Mouse (Mus musculus) liver, embryonic 14.5 days (tissue): ENCODE results near the gene Wfs1. TPM values are rescaled to one million over a fixed set of nuclear protein-coding genes. Genes with fewer than 3 reads are reported as not detected.

Experiments used
- ATAC-seq: fragments of 200-750 bp; cut with Nextera tagmentation; 2 replicates; pipeline ENCODE4 v1.8.0; 2017; ENCODE audit warnings: moderate number of reproducible peaks, mild to moderate bottlenecking, moderate library complexity; ENCODE audit not compliant: insufficient read depth
- DNase-seq, 3 experiments: peaks; one replicate each; pipeline ENCODE4 v3.0.0-alpha.2; 2012 to 2013; ENCODE audit warnings: low read depth in 3 of 3, low spot score in 3 of 3
- H3K27ac ChIP-seq: fragments of 300-500 bp; sonication (generic); 2 replicates; pipeline ENCODE4 v1.5.1; 2014; ENCODE audit warnings: moderate library complexity, mild to moderate bottlenecking, control low read depth, inconsistent platforms
- H3K27me3 ChIP-seq: fragments of 300-500 bp; sonication (generic); 2 replicates; pipeline ENCODE4 v1.6.1; 2014; ENCODE audit warnings: mild to moderate bottlenecking, low read length, moderate library complexity; ENCODE audit not compliant: control insufficient read depth, insufficient read depth
- H3K36me3 ChIP-seq: fragments of 300-500 bp; sonication (generic); replicated peaks from 2 replicates; pipeline ENCODE4 v1.6.1; 2014; ENCODE audit warnings: low read depth; ENCODE audit not compliant: control insufficient read depth, insufficient read depth
- H3K4me1 ChIP-seq, 2 experiments: fragments of 200-500 bp in 1 of 2; fragments of 300-500 bp in 1 of 2; sonication (generic) in 1 of 2; replicated peaks; 2 replicates each; pipeline ENCODE4 v1.6.1; 2012 to 2014; ENCODE audit warnings: antibody characterized with exemption in 1 of 2, inconsistent platforms in 1 of 2, low read length in 1 of 2; ENCODE audit not compliant: control insufficient read depth in 2 of 2, insufficient read depth in 2 of 2
- H3K4me2 ChIP-seq: fragments of 300-500 bp; sonication (generic); 2 replicates; pipeline ENCODE4 v1.6.1; 2014; ENCODE audit warnings: low read depth, mild to moderate bottlenecking, control low read depth, moderate library complexity
- H3K4me3 ChIP-seq, 2 experiments: fragments of 200-500 bp in 1 of 2; fragments of 300-500 bp in 1 of 2; sonication (generic) in 1 of 2; 2 replicates each; pipeline ENCODE4 v1.5.1; 2012 to 2014; ENCODE audit warnings: low read depth in 2 of 2, low read length in 2 of 2, mild to moderate bottlenecking in 2 of 2, control low read depth in 1 of 2, inconsistent platforms in 1 of 2, moderate library complexity in 1 of 2; ENCODE audit not compliant: insufficient read depth in 1 of 2
- H3K9ac ChIP-seq: fragments of 300-500 bp; sonication (generic); replicated peaks from 2 replicates; pipeline ENCODE4 v1.6.1; 2014; ENCODE audit warnings: mild to moderate bottlenecking, control low read depth, moderate library complexity
- H3K9me3 ChIP-seq: fragments of 300-500 bp; sonication (generic); 2 replicates; pipeline ENCODE4 v1.6.1; 2016; ENCODE audit warnings: low read length, mixed read lengths; ENCODE audit not compliant: control insufficient read depth
- CTCF ChIP-seq: IDR thresholded peaks from 2 replicates; pipeline ENCODE4 v1.5.1; 2016; ENCODE audit warnings: antibody characterized with exemption, low read depth, control low read depth
- EP300 ChIP-seq: IDR thresholded peaks from 2 replicates; pipeline ENCODE4 v1.6.1; 2016; ENCODE audit warnings: antibody characterized with exemption, low read depth
- WGBS: fragments of 180-500 bp; shearing (Covaris S2); extraction: QIAGEN DNeasy Blood & Tissue Kit; methylation state at CpG from one replicate; pipeline ENCODE4 v1.1.7; 2014; ENCODE audit not compliant: insufficient replicate concordance; 5-methylcytosine and 5-hydroxymethylcytosine counted together
- polyA plus RNA-seq, 2 experiments: library from polyadenylated mRNA; depleted of rRNA in 1 of 2; stranded (reverse) in 1 of 2; unstranded in 1 of 2; fragments of >200 nt; fragmentation: Nextera tagmentation in 1 of 2; extraction: Ambion mirVana in 1 of 2; gene quantifications; 2 replicates each; pipeline versions ENCODE4 v1.2.1 to v1.2.3; 2012 to 2014

Wfs1 gene
- polyA plus RNA-seq, 2 experiments: 0.72 to 0.84 TPM

GRCm38 (mm10) chr5:36917245-36917644, 71.8 kb downstream of the Wfs1 start:
- no peaks in the 10 kb centered on the region for H3K36me3 ChIP-seq
- H3K9ac ChIP-seq: no peak overlapping the region
- no peaks in the 10 kb centered on the region for H3K9me3 ChIP-seq
- H3K4me1 ChIP-seq: no peaks in the 10 kb centered on the region
- no peak overlapping the region for H3K27ac ChIP-seq
- H3K4me3 ChIP-seq: no peak overlapping the region
- H3K27me3 ChIP-seq: no peaks in the 10 kb centered on the region
- TF ChIP-seq EP300: no peak
- no peak for TF ChIP-seq CTCF
- ATAC-seq (no peak), DNase-seq (no peak)
- 48% methylated on average over 4 of the region's 4 CpGs for WGBS
- no peak overlapping the region for H3K4me2 ChIP-seq

DNA sequence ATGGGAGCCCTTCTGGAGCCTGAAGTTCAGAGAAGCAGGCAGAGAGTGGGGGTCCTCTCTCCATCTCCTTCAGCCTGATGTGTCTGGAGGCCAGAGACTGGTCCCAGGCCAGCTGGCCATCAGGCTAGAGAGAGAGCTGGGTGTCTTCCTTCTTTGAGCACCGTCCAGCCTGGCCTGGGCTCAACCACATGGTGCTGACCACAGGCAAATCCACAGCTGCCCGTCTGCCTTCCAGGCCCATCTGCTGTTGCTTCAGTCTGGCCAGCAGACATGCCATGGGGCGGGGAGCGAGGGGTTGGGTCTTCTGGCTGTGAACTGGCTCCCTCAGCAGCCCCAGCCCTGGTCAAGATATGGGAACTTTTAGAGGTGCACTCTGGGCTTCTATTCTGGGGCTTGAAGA, 72.4 kb downstream of the Wfs1 start:
- DNase-seq: no peak
- Histone ChIP-seq H3K36me3 (no peaks in the 10 kb centered on the region), H3K9me3 (no peaks in the 10 kb centered on the region), H3K9ac (no peak overlapping the region), H3K4me2 (no peak overlapping the region), H3K27ac (no peak overlapping the region), H3K4me3 (no peak overlapping the region), H3K27me3 (no peaks in the 10 kb centered on the region), H3K4me1 (no peaks in the 10 kb centered on the region)
- 42% methylated on average over 4 of the region's 4 CpGs for WGBS
- TF ChIP-seq CTCF (no peak), EP300 (no peak)
- no peak for ATAC-seq

Other genes with a start within 250 kb of the Wfs1 start
- gene Bloc1s4, start 240.6 kb downstream of the Wfs1 start, polyA plus RNA-seq (2012; rRNA removed): 10.6 and 10.9 TPM in 2 replicates
- gene Bloc1s4, start 240.6 kb downstream of the Wfs1 start, polyA plus RNA-seq (2014; fragmentation: Nextera tagmentation; extraction: Ambion mirVana): 11.9 and 14.4 TPM in 2 replicates
- 57.9 and 68.4 TPM in 2 replicates for gene Mrfap1, start 192.4 kb downstream of the Wfs1 start, polyA plus RNA-seq (2012; rRNA removed)
- gene Mrfap1, start 192.4 kb downstream of the Wfs1 start, polyA plus RNA-seq (2014; fragmentation: Nextera tagmentation; extraction: Ambion mirVana): 156 and 172 TPM in 2 replicates
- gene Man2b2, start 158.6 kb downstream of the Wfs1 start, polyA plus RNA-seq (2012; rRNA removed): 11.5 and 13.1 TPM in 2 replicates
- 10.4 and 11.5 TPM in 2 replicates for gene Man2b2, start 158.6 kb downstream of the Wfs1 start, polyA plus RNA-seq (2014; fragmentation: Nextera tagmentation; extraction: Ambion mirVana)
- gene Ppp2r2c, start 120.7 kb downstream of the Wfs1 start, polyA plus RNA-seq (2012; rRNA removed): 0.05 TPM in 1 of 2 replicates, not detected in the other
- gene Ppp2r2c, start 120.7 kb downstream of the Wfs1 start, polyA plus RNA-seq (2014; fragmentation: Nextera tagmentation; extraction: Ambion mirVana): 0.03 TPM in 1 of 2 replicates, not detected in the other
- not detected in 2 replicates for gene Gm1043, start 96.2 kb upstream of the Wfs1 start, polyA plus RNA-seq (2012; rRNA removed)
- not detected in 2 replicates for gene Gm1043, start 96.2 kb upstream of the Wfs1 start, polyA plus RNA-seq (2014; fragmentation: Nextera tagmentation; extraction: Ambion mirVana)